Mouse (Mus musculus): ENCODE measurements around the gene Kctd17. TPM values are rescaled to one million over a fixed set of nuclear protein-coding genes. Genes with fewer than 3 reads are reported as not detected.

Kctd17 gene
- total RNA-seq, 2 experiments from 2014 or later: 2.0 TPM; not detected in 1

DNA sequence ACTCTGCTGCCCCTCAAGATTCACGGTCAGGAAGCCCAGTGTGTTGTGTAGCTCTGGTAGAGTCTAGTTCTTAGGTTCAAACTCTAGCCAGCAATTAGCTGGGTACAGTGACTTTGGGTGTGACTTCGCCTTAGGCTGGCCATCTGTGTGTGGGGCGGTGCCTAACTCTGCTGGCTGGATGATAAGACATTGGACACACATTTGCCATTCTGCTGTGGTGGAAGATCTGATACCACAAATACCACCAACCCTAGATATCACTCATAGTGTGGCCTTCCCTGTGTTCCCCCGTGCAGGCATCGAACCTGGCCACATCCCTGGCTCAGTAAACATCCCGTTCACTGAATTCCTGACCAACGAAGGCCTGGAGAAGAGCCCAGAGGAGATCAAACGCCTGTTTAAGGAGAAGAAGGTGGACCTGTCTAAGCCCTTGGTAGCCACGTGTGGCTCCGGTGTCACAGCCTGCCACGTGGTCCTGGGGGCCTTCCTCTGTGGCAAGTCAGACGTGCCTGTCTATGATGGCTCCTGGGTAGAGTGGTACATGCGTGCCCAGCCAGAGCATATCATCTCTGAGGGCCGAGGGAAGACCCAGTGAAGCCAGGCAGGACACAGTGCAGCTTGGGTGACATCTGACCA, 15.2 kb upstream of the Kctd17 start:
- peak; percentile 89 for ATAC-seq (replicated peaks; ENCODE audit: low FRiP score, poor library complexity, severe bottlenecking)

GRCm38 (mm10) chr15:78413719-78414117, 14.6 kb upstream of the Kctd17 start:
- 0 out of 2 replicates have a peak, but pooled peaks have one; percentile 0 for ATAC-seq (replicated peaks; ENCODE audit: low FRiP score, poor library complexity, severe bottlenecking)

- no peak for ATAC-seq (replicated peaks; ENCODE audit: low FRiP score, poor library complexity, severe bottlenecking)
These were observed 14.2 kb upstream of the Kctd17 start for GRCm38 (mm10) chr15:78414157-78414556.

- ATAC-seq (replicated peaks; ENCODE audit: low FRiP score, poor library complexity, severe bottlenecking): no peak
These were observed 11.4 kb upstream of the Kctd17 start for GRCm38 (mm10) chr15:78416937-78417336.

DNA sequence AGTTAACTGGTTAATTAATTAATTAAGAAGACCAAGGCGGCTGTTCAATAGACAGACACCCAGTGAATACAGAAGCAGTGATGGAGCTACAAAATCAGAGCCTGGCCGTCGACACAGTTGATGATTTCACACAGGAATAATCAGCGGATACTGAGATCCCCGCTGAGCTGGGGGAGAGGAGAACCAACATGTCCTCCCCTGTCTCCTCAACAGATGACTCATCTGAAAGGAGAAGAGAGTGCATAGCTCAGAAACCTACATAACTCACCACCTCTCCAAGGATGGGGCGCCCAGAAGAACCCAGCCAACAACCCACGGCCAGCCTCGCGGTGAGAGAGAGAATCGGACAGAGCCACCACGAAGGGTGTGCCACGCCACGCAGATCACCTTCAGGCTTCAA, 8.0 kb upstream of the Kctd17 start:
- ATAC-seq (replicated peaks; ENCODE audit: low FRiP score, poor library complexity, severe bottlenecking): no peak

- ATAC-seq (replicated peaks; ENCODE audit: low FRiP score, poor library complexity, severe bottlenecking): peak; percentile 93
These were observed 6.1 kb upstream of the Kctd17 start for GRCm38 (mm10) chr15:78422046-78422956.

- no peak for ATAC-seq (replicated peaks; ENCODE audit: low FRiP score, poor library complexity, severe bottlenecking)
These were observed 3.9 kb upstream of the Kctd17 start for GRCm38 (mm10) chr15:78424507-78424906.

- no peak for ATAC-seq (replicated peaks; ENCODE audit: low FRiP score, poor library complexity, severe bottlenecking)
These were observed 3.1 kb upstream of the Kctd17 start for GRCm38 (mm10) chr15:78425230-78425629.

- ATAC-seq (replicated peaks; ENCODE audit: low FRiP score, poor library complexity, severe bottlenecking): no peak
These were observed 735 bp downstream of the Kctd17 start for GRCm38 (mm10) chr15:78429139-78429459.

GRCm38 (mm10) chr15:78429871-78430622, 1.7 kb downstream of the Kctd17 start:
- no peak for ATAC-seq (replicated peaks; ENCODE audit: low FRiP score, poor library complexity, severe bottlenecking)

DNA sequence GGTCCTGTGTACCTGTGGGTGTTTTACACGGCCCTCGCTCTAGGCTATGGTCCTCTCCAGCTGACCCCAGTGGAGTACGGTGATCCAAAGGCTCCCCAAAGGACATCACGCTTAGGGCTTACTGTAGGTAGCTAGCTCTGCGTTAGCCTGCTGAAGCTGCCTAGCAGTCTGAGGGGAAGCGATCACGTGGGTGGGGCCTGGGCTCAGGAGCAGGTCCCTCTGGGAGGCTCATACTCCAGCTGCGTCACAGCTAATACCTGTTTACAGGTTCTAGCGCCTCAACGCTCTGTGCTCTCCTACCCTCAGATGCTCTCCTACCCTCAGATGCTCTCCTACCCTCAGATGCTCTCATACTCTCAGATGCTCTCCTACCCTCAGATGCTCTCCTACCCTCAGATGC, 2.5 kb downstream of the Kctd17 start:
- ATAC-seq (replicated peaks; ENCODE audit: low FRiP score, poor library complexity, severe bottlenecking): no peak

- no peak for ATAC-seq (replicated peaks; ENCODE audit: low FRiP score, poor library complexity, severe bottlenecking)
These were observed 3.3 kb downstream of the Kctd17 start for GRCm38 (mm10) chr15:78431541-78432121.

DNA sequence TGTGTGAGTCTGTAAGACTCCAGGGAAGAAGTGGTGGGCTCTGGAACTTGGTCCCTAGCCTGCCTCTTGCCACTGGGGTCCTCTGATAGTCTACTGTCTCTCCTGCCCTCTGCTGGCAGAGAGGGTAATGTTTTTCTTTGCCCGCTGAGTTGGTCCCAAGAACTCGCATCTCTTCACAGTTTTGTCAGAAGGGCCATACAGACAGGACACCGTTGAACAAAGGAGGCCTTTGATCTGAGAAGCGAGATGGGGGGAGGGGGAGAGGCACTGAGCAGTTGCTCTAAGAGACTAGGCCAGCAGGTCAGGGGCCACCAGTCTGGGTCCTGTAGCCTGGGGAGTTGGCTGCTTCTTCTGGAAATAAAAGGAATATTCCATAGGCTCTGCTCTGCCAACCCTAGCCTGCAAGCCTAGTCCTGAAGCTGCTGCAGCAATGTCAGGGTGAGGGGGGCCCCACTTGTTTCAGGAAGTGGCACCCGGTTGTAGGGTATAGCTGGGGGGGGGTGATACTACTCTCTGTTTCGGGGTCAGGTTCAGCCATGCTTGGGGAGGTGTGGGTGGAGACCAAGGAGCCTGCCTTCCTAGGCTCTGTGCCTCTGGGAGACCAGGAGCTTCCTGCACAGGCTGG, 6.6 kb downstream of the Kctd17 start:
- no peak for ATAC-seq (replicated peaks; ENCODE audit: low FRiP score, poor library complexity, severe bottlenecking)

DNA sequence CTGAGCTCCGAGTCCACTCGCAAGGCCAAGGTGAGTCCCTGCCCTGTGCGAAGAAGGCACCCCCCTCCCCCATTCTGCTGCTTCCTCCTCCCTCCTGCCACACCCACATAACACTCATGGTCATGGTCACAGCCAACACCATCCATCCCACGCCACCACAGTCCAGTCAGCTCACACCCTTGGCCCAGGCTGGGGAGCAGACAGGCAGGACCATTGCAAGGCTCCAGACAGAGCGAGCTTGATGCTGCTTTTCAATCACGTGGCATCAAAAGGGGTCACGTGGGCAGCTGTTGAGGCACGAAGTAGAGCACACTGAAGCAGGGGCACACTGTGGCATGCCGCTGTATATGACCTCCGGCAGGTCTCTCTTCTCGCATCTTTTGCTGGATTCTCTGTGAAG, 7.3 kb downstream of the Kctd17 start:
- ATAC-seq (replicated peaks; ENCODE audit: low FRiP score, poor library complexity, severe bottlenecking): no peak

DNA sequence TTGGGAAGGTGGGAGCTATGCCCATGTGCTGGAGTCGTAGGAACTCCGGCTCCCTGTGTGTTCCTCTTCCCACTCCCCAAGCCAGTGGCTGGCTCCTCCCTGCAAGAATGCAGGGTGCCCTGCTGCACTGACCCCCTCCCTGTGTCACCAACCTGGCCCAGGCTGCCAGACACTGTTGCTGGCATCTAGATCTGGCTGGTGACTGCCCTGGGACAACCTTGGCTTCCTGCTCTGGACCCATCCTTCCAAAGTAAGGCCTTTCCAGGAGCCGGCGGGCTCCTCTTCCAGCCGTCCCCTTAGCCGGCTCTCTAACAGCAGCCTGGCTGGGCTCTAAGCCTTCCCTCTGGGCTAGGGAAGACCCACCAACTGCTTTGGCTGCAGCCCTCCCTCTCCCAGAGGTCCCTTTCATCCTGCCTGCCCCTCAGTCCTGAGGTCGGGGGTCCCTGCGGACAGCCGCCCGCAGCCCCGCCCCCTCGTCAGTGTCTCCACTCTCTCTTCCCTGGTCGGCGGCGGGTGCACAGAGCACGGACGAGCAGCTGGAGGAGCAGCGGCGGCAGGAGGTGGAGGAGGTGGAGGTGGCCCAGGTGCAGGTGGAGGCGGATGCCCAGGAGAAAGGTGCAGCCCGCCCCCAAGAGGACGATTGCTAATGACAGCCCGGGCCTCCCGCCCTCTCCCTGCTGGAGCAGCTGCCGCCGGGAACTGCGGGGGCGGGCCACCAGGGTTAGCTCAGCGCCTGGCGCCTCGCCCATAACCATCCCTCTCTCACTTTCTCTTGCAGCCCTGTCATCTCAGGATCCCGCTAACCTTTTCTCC, 8.2 kb downstream of the Kctd17 start:
- ATAC-seq (replicated peaks; ENCODE audit: low FRiP score, poor library complexity, severe bottlenecking): no peak

GRCm38 (mm10) chr15:78437237-78438017, 9.1 kb downstream of the Kctd17 start:
- no peak for ATAC-seq (replicated peaks; ENCODE audit: low FRiP score, poor library complexity, severe bottlenecking)

GRCm38 (mm10) chr15:78438018-78438394, 9.6 kb downstream of the Kctd17 start:
- ATAC-seq (replicated peaks; ENCODE audit: low FRiP score, poor library complexity, severe bottlenecking): no peak

- ATAC-seq (replicated peaks; ENCODE audit: low FRiP score, poor library complexity, severe bottlenecking): no peak
These were observed 10.1 kb downstream of the Kctd17 start for GRCm38 (mm10) chr15:78438505-78438904.
